Mouse (Mus musculus) splenic B cell, adult 2 months (primary cell): Measurements from ENCODE around the gene Cpvl.

Experiments
- DNase-seq: peaks from one replicate; pipeline ENCODE4 v3.0.0-alpha.2; 2011; ENCODE audit warnings: low read depth, low spot score
- H3K27me3 ChIP-seq: 2 replicates; pipeline ENCODE4 v1.6.1; 2012; ENCODE audit warnings: mild to moderate bottlenecking, low read length, moderate library complexity, mixed read lengths; ENCODE audit not compliant: control insufficient read depth, poor library complexity, insufficient read depth, severe bottlenecking
- H3K36me3 ChIP-seq: 2 replicates; pipeline ENCODE4 v1.6.1; 2012; ENCODE audit warnings: mild to moderate bottlenecking, low read length, moderate library complexity, mixed read lengths; ENCODE audit not compliant: control insufficient read depth, poor library complexity, insufficient read depth, severe bottlenecking

Gene Cpvl

DNA sequence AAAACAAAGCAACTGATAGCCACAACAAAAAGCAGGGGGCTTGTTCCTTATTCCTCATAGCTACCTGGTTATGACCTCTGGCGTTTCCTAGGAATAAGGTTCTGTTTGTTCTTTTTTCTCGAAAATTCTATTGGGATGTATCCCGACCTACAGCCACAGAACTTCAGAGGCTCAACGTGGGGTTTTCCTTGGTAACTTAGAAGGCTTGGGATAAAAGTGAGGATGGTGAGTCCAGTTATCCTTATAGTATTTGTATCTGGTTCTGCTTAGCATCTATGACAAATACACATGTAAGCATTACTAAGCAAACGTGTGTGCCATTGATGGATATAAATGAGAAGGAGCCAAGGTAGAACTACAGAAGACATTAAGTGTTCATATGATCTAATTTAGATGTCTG is at the start of gene Cpvl:
Cpvl (minus strand) TSS at position 101 of the 400 bp plus-strand sequence.
- H3K27me3 ChIP-seq, result no peaks in the 10 kb centered on the region
- no peak for DNase-seq
- H3K36me3 ChIP-seq, result no peaks in the 10 kb centered on the region

DNA sequence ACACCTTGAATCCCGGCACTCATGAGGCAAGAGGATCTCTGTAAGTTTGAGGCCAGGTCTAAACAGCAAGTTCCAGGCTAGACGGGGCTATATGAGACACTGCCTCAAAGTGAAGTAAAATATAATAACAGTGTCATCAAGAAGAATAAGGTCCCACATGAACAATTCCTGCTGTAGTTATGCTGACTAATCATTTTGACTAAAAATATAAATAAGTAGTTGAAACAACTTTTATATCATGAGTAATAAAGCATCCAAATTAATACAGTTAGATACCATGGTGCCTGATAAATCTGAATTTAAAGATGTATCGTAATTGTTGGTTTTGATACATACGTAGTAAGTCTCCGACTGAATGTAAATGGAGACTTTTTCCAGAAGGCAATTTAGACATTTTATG is 45.4 kb upstream of the Cpvl start:
- no peaks in the 10 kb centered on the region; the same call in 1 of the 2 replicates for H3K27me3 ChIP-seq
- H3K36me3 ChIP-seq, result no peaks in the 10 kb centered on the region
- no peak for DNase-seq

- Histone ChIP-seq H3K27me3 (no peaks in the 10 kb centered on the region; the same call in 1 of the 2 replicates), H3K36me3 (no peaks in the 10 kb centered on the region)
- DNase-seq, result no peak
These were observed 42.8 kb upstream of the Cpvl start for GRCm38 (mm10) chr6:54021123-54021789.

- no peak for DNase-seq
- Histone ChIP-seq H3K27me3 (no peaks in the 10 kb centered on the region; the same call in 1 of the 2 replicates), H3K36me3 (no peaks in the 10 kb centered on the region)
These were observed 40.4 kb upstream of the Cpvl start for GRCm38 (mm10) chr6:54018861-54019260.

GRCm38 (mm10) chr6:54018038-54018437 is 39.6 kb upstream of the Cpvl start:
- H3K27me3 ChIP-seq, result no peaks in the 10 kb centered on the region; the same call in 1 of the 2 replicates
- no peaks in the 10 kb centered on the region for H3K36me3 ChIP-seq
- no peak for DNase-seq

- H3K36me3 ChIP-seq, result no peaks in the 10 kb centered on the region
- DNase-seq, result no peak
These were observed 33.7 kb upstream of the Cpvl start for GRCm38 (mm10) chr6:54012163-54012562.

GRCm38 (mm10) chr6:54010362-54010761 is 31.9 kb upstream of the Cpvl start:
- no peak for DNase-seq
- no peaks in the 10 kb centered on the region for H3K27me3 ChIP-seq
- no peaks in the 10 kb centered on the region for H3K36me3 ChIP-seq

More at GRCm38 (mm10) chr6:54012163-54012562, 33.7 kb upstream of the Cpvl start:
- no peaks in the 10 kb centered on the region; the same call in 1 of the 2 replicates for H3K27me3 ChIP-seq

GRCm38 (mm10) chr6:54009293-54009692 is 30.8 kb upstream of the Cpvl start:
- DNase-seq, result no peak
- no peaks in the 10 kb centered on the region for H3K36me3 ChIP-seq
- no peaks in the 10 kb centered on the region for H3K27me3 ChIP-seq

- Histone ChIP-seq H3K36me3 (no peaks in the 10 kb centered on the region), H3K27me3 (no peaks in the 10 kb centered on the region)
- DNase-seq, result no peak
These were observed 30.1 kb upstream of the Cpvl start for GRCm38 (mm10) chr6:54008448-54009120.

DNA sequence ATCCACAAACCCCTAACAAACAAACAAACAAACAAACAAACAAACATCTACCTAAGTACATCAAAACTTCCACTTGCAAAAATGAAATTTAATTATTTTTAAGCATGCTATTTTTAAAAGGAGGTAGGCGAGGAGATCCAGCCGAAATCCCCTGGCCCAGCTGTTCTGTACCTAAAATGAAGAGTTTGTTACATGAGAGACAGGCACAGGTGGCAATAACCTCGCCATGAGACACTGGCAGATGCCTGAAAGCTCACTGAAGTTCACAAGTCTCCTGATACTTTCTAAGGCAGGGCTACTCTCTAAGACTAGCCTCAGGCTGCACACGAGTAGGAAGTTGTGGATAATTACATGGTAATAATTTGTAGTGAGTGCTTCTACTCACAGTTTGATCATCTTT is 26.8 kb upstream of the Cpvl start:
- no peaks in the 10 kb centered on the region for H3K36me3 ChIP-seq
- no peak for DNase-seq

GRCm38 (mm10) chr6:53996226-53996955 is 17.9 kb upstream of the Cpvl start:
- no peak for DNase-seq
- Histone ChIP-seq H3K36me3 (no peaks in the 10 kb centered on the region), H3K27me3 (no peaks in the 10 kb centered on the region)

More for the DNA sequence above, 26.8 kb upstream of the Cpvl start:
- H3K27me3 ChIP-seq, result no peaks in the 10 kb centered on the region

- DNase-seq, result no peak
- Histone ChIP-seq H3K36me3 (no peaks in the 10 kb centered on the region), H3K27me3 (no peaks in the 10 kb centered on the region)
These were observed 17.0 kb upstream of the Cpvl start for GRCm38 (mm10) chr6:53995519-53995918.

GRCm38 (mm10) chr6:53992386-53992785 is 13.9 kb upstream of the Cpvl start:
- Histone ChIP-seq H3K27me3 (no peaks in the 10 kb centered on the region), H3K36me3 (no peaks in the 10 kb centered on the region)
- DNase-seq, result no peak

DNA sequence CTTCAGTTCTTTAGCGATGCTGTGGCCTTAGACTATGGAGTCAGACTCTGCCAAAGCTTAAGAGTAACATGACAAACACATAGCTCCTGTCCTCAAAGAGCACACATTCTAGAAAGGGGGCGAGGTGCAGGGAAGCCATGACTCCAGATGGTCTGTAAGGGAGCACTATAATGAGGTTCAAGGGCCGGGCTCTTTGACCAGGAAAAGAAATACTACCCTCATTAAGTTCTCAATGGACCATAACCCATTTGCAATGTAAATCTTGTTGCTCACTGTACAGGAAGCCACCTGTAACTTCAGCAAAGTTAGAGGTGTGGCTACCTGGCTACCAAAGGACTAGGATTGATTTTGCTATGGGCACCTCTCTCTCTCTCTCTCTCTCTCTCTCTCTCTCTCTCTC is 8.8 kb upstream of the Cpvl start:
- Histone ChIP-seq H3K36me3 (no peaks in the 10 kb centered on the region), H3K27me3 (no peaks in the 10 kb centered on the region)
- no peak for DNase-seq
